Mouse (Mus musculus) heart, adult 2 months (tissue): ENCODE data around the gene Mov10.

Experiments
- CTCF ChIP-seq: fragments of 200-600 bp; IDR thresholded peaks from 2 replicates; pipeline ENCODE4 v1.8.1; 2022; ENCODE audit warnings: antibody characterized with exemption, mild to moderate bottlenecking, moderate library complexity
- EP300 ChIP-seq: fragments of 200-500 bp; IDR thresholded peaks from 2 replicates; pipeline ENCODE4 v1.6.1; 2011; ENCODE audit warnings: low read depth, low read length, control low read depth; ENCODE audit not compliant: insufficient read depth
- POLR2A ChIP-seq: fragments of 200-500 bp; IDR thresholded peaks from 2 replicates; pipeline ENCODE4 v1.6.1; 2011; ENCODE audit warnings: mild to moderate bottlenecking, low read depth, low read length, control low read depth; ENCODE audit not compliant: insufficient read depth

DNA sequence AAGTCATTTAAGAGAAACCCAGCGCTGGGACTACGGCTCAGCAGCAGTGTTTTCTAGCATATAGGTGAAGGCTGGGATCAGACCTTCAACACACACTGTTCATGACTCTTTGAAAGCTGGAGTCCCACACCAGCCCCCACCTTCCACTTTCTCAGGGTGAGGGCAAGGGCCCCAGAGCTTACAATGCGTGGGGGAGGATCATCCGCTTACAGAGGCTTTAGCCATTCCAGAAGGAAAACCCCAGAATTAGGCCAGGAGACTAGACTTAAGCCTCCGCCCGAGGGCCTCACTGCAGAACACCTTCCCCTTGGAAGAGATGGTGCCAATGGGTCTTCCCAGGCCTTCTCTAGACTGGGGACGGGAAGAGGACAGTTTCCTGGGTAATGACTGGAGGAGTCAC is 45.1 kb downstream of the Mov10 start:
- TF ChIP-seq CTCF (no peak), POLR2A (no peak), EP300 (no peak)
